Mouse (Mus musculus): Measurements from ENCODE around the gene Serpina3i. TPM values are rescaled to one million over a fixed set of nuclear protein-coding genes. Genes with fewer than 3 reads are reported as not detected.

The Serpina3i gene
- total RNA-seq, 2 experiments from 2014 or later, result not detected

DNA sequence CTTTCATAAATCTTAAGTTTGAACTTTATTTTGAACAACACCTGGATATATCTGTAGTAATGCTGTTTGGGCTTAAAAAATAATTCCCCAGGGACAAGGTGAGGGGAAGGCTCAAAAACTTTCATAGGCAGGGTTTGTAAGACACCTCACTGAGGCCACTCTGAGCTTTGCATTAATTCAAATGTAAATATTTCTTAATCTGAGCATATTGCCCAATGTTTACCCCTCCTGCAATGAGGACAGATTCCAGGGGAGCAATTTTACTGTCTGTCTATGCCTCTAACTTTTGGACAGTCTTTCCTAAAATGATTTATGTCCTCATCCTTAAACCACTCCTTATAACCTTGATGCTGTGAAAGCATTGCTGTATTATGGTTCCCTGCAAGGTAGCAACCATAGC lies 25.4 kb downstream of the Serpina3i start:
- no peak for DNase-seq (ENCODE audit: low spot score in 2 of 2)
- intact Hi-C loops (cut with DNase I), result no loop called here

DNA sequence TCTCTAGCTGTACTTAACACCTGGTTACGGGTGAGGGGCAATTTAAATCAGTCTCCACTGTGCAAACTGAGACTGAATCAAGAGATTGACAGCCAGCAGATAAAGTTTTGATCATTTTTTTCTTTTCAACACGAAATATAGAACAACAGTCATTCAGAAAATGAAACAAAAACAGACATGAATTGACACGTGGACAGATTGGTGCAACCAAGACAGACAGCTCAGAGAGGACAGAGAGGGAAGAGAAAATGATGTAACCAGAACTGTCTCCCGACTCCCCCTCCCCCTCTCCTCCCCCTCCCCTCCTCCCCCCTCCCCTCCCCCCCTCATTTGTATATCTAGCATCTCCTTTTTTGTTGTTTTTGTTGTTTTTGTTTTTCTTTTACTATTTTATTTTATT lies 26.9 kb downstream of the Serpina3i start:
- intact Hi-C loops (cut with DNase I), result no loop called here
- no peak for DNase-seq (ENCODE audit: low spot score in 2 of 2)

DNA sequence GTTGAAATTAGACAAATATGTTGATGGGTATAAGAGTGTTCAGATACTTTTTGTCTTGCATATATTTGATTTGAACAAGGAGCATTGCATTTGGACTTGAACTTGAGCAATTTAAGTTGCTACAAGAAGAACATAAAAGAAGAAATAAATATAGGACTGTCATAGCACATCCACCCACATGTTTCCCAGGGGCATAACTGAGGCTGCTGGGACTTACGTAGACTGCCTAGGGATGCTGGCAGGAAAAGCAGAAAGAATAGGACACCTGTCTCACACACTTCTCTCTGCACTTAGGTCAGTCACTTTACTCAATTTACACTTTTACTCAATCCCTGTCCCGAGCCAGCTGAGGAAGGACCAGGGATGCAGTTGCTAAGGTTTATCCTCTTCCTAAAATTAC lies 31.0 kb downstream of the Serpina3i start:
- peak in 1 of 2 experiments; percentile 60 for DNase-seq (ENCODE audit: low spot score in 2 of 2)
- intact Hi-C loops (cut with DNase I), result no loop called here

DNA sequence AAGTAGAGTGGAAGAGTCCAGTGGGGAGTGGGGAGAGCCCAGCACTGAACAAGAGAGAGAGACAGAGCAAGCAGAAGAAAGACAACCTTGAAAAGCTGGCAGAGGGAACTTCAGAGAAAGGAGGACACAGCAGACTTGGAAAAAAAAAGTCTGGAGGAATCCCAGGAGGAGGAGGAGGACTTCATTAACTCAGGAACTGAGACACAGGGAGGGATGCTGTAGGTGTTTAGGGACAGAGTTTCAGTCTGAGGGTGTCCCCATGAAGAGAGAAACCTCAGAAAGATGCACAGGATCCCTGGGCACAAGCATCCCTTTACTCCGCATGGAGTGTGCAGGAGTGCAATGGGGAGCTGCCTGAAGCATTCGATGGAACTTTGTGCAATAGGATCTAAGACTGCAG lies 35.1 kb downstream of the Serpina3i start:
- intact Hi-C loops (cut with DNase I), result no loop called here
- peak in 1 of 2 experiments; percentile 76 for DNase-seq (ENCODE audit: low spot score in 2 of 2)

DNA sequence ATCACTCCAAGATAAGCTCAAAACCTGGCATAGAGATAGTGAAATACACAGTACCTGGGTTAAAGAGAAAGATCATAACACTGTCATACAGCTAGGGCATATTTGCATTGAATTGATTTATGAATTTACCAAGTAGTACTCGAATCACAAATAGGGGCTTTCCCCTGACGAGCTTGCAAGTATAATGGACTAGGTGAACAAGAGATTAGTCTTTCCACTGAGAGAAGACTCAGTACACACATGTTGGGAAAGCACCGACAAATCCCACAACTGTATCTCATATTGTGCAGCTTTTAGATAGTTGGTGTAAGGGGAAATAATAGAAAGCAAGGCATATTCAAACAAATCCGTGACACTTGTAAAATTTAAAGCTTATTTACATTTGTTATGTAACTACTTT lies 43.1 kb downstream of the Serpina3i start:
- intact Hi-C loops (cut with DNase I), result no loop called here
- DNase-seq (ENCODE audit: low spot score in 2 of 2), result no peak

DNA sequence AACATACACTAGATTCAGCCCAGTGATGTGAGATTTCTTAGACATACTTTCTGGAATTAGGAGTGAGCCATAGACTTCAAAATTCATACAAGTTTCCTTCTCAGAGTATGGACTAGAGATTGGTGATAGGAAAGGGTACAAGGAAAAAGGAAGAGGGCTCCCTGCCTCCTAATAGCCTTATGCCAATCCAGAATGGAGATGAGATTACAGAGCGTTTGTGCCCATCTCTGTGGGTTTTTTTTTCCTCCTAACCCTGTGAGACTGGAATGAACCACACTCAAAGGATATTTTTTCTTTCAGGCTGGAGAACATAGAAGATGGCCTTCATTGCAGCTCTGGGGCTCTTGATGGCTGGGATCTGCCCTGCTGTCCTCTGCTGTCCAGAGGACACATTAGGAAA lies 51.3 kb downstream of the Serpina3i start, which contains the start of gene Serpina3j:
TSS of gene Serpina3j (plus strand) at position 301 of the 400 bp plus-strand sequence.
- intact Hi-C loops (cut with DNase I), result no loop called here
- DNase-seq (ENCODE audit: low spot score in 2 of 2), result no peak

Other genes with a start within 250 kb of the Serpina3i start
- 1 to 10 TPM in 1 of 2 experiments, under 1 TPM in 1; 0.60 to 8.6 TPM for gene Serpina9, start 249.4 kb upstream of the Serpina3i start, total RNA-seq (2021)
- not detected for gene Serpina12, start 218.7 kb upstream of the Serpina3i start, total RNA-seq (2021)
- gene Serpina5, start 162.0 kb upstream of the Serpina3i start, total RNA-seq (2021), result not detected
- not detected for gene Serpina3a, start 150.4 kb upstream of the Serpina3i start, total RNA-seq (2021)
- gene Serpina3b, start 135.1 kb upstream of the Serpina3i start, total RNA-seq (2021), result not detected
- gene Serpina3c, start 109.3 kb upstream of the Serpina3i start, total RNA-seq (2021), result under 1 TPM in 1 of 2 experiments, not detected in 1; 0.18 TPM
- not detected for gene Serpina3f, start 48.6 kb upstream of the Serpina3i start, total RNA-seq (2021)
- not detected for gene Serpina3g, start 26.9 kb upstream of the Serpina3i start, total RNA-seq (2021)
- gene Serpina3j, start 51.4 kb downstream of the Serpina3i start, total RNA-seq (2021), result not detected
- not detected for gene Serpina3k, start 75.4 kb downstream of the Serpina3i start, total RNA-seq (2021)
- under 1 TPM in 1 of 2 experiments, not detected in 1; 0.25 TPM for gene Serpina3m, start 75.4 kb downstream of the Serpina3i start, total RNA-seq (2021)
- 10 to 100 TPM in 1 of 2 experiments, 1 to 10 TPM in 1; 9.3 to 10.7 TPM for gene Serpina3n, start 143.6 kb downstream of the Serpina3i start, total RNA-seq (2021)
- not detected for gene Gsc, start 210.2 kb downstream of the Serpina3i start, total RNA-seq (2021)